Mouse (Mus musculus): Measurements from ENCODE around the gene Dgcr8. TPM values are rescaled to one million over a fixed set of nuclear protein-coding genes. Genes with fewer than 3 reads are reported as not detected.

Dgcr8 gene
- polyA plus RNA-seq, 1 experiment from 2014 or later = 36.3 TPM

DNA sequence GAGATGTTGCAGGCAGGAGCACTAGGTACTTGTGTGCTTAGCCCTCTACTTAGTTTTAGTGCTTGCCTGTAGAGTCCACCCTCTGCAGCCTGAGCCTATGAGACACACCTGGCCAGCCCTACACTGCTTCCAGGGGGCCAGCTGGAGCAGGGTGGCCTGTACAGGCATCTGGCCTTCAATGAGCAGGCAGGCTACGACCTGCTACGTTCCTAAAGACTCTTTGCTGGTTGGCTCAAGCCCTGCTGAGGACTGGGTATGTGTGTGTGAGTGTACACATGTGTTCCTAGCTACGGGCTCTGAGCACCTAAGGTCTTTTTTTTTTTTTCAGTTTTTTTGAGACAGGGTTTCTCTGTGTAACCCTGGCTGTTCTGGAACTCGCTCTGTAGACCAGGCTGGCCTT lies 57.6 kb downstream of the Dgcr8 start:
- Histone ChIP-seq H3K4me1 (replicated peaks; ENCODE audit: control insufficient read depth, insufficient read depth, low read length) (peaks cover 4% of the 10 kb centered on the region), H3K36me3 (ENCODE audit: control insufficient read depth, insufficient read depth, low read length) (0 out of 2 replicates have a peak, but pooled peaks cover 4% of the 10 kb centered on the region), H3K27ac (ENCODE audit: low read depth, low read length) (no peak overlapping the region), H3K4me2 (replicated peaks; ENCODE audit: low read depth, low read length) (no peak overlapping the region), H3K27me3 (ENCODE audit: control insufficient read depth, insufficient read depth, low read length) (no peaks in the 10 kb centered on the region), H3K9me3 (ENCODE audit: control insufficient read depth, low read length) (no peaks in the 10 kb centered on the region), H3K4me3 (ENCODE audit: low read depth, low read length) (no peak overlapping the region), H3K9ac (ENCODE audit: low read depth, low read length) (no peak overlapping the region)
- WGBS = 94% methylated on average over 4 of the region's 4 CpGs
- DNase-seq (ENCODE audit: low spot score) (no peak), ATAC-seq (ENCODE audit: low FRiP score) (no peak)

- H3K9ac ChIP-seq (ENCODE audit: low read depth, low read length) = no peak overlapping the region
- WGBS = 89% methylated on average over 3 of the region's 3 CpGs
- ATAC-seq (ENCODE audit: low FRiP score) (no peak), DNase-seq (ENCODE audit: low spot score) (no peak)
- no peak overlapping the region for H3K27ac ChIP-seq (ENCODE audit: low read depth, low read length)
- H3K4me2 ChIP-seq (replicated peaks; ENCODE audit: low read depth, low read length) = no peak overlapping the region
- peaks cover 4% of the 10 kb centered on the region for H3K4me1 ChIP-seq (replicated peaks; ENCODE audit: control insufficient read depth, insufficient read depth, low read length)
- no peaks in the 10 kb centered on the region for H3K27me3 ChIP-seq (ENCODE audit: control insufficient read depth, insufficient read depth, low read length)
- 0 out of 2 replicates have a peak, but pooled peaks cover 5% of the 10 kb centered on the region for H3K36me3 ChIP-seq (ENCODE audit: control insufficient read depth, insufficient read depth, low read length)
- H3K4me3 ChIP-seq (ENCODE audit: low read depth, low read length) = no peak overlapping the region
- H3K9me3 ChIP-seq (ENCODE audit: control insufficient read depth, low read length) = no peaks in the 10 kb centered on the region
Observed at GRCm38 (mm10) chr16:18231047-18231446, 58.0 kb downstream of the Dgcr8 start.

- no peak overlapping the region for H3K4me2 ChIP-seq (replicated peaks; ENCODE audit: low read depth, low read length)
- no peak overlapping the region for H3K9ac ChIP-seq (ENCODE audit: low read depth, low read length)
- ATAC-seq (ENCODE audit: low FRiP score) (no peak), DNase-seq (ENCODE audit: low spot score) (no peak)
- no peaks in the 10 kb centered on the region for H3K27me3 ChIP-seq (ENCODE audit: control insufficient read depth, insufficient read depth, low read length)
- H3K9me3 ChIP-seq (ENCODE audit: control insufficient read depth, low read length) = no peaks in the 10 kb centered on the region
- H3K27ac ChIP-seq (ENCODE audit: low read depth, low read length) = no peak overlapping the region
- 94% methylated on average over 6 of the region's 6 CpGs for WGBS
- H3K4me3 ChIP-seq (ENCODE audit: low read depth, low read length) = no peak overlapping the region
- peaks cover 4% of the 10 kb centered on the region; the same call in 1 of the 2 replicates for H3K4me1 ChIP-seq (replicated peaks; ENCODE audit: control insufficient read depth, insufficient read depth, low read length)
- 0 out of 2 replicates have a peak, but pooled peaks cover 8% of the 10 kb centered on the region for H3K36me3 ChIP-seq (ENCODE audit: control insufficient read depth, insufficient read depth, low read length)
Observed at GRCm38 (mm10) chr16:18230617-18231016, 58.4 kb downstream of the Dgcr8 start.

DNA sequence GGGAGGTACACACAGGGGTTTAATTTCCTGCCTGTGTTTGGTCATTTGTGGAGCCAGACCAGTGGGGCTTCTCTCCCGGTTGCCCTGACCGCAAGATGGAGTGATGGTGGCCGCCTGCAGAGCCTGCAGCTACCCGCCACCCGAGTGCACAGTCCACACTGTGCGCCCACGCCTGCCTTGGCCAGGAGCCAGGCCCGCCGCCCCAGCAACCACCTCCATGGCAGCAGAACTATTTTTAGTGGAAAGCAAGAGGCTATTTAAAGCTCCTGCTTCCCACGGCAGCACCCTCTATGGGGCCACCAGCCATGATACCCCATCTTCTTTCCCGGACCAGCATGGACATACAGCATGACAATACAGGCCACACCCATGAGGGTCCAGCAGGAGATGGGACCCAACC lies 59.4 kb downstream of the Dgcr8 start:
- Histone ChIP-seq H3K4me1 (replicated peaks; ENCODE audit: control insufficient read depth, insufficient read depth, low read length) (peaks cover 4% of the 10 kb centered on the region; the same call in 1 of the 2 replicates), H3K27ac (ENCODE audit: low read depth, low read length) (no peak overlapping the region), H3K36me3 (ENCODE audit: control insufficient read depth, insufficient read depth, low read length) (0 out of 2 replicates have a peak, but pooled peaks cover 9% of the 10 kb centered on the region), H3K9me3 (ENCODE audit: control insufficient read depth, low read length) (no peaks in the 10 kb centered on the region), H3K4me3 (ENCODE audit: low read depth, low read length) (no peak overlapping the region), H3K27me3 (ENCODE audit: control insufficient read depth, insufficient read depth, low read length) (no peaks in the 10 kb centered on the region), H3K4me2 (replicated peaks; ENCODE audit: low read depth, low read length) (no peak overlapping the region), H3K9ac (ENCODE audit: low read depth, low read length) (no peak overlapping the region)
- 84% methylated on average over 11 of the region's 11 CpGs for WGBS
- ATAC-seq (ENCODE audit: low FRiP score) (no peak), DNase-seq (ENCODE audit: low spot score) (no peak)

GRCm38 (mm10) chr16:18228856-18229255 lies 60.2 kb downstream of the Dgcr8 start:
- Histone ChIP-seq H3K4me3 (ENCODE audit: low read depth, low read length) (no peak overlapping the region), H3K9me3 (ENCODE audit: control insufficient read depth, low read length) (no peaks in the 10 kb centered on the region), H3K9ac (ENCODE audit: low read depth, low read length) (no peak overlapping the region), H3K36me3 (ENCODE audit: control insufficient read depth, insufficient read depth, low read length) (0 out of 2 replicates have a peak, but pooled peaks cover 13% of the 10 kb centered on the region), H3K27me3 (ENCODE audit: control insufficient read depth, insufficient read depth, low read length) (no peaks in the 10 kb centered on the region), H3K27ac (ENCODE audit: low read depth, low read length) (no peak overlapping the region), H3K4me2 (replicated peaks; ENCODE audit: low read depth, low read length) (no peak overlapping the region), H3K4me1 (replicated peaks; ENCODE audit: control insufficient read depth, insufficient read depth, low read length) (peaks cover under 1% of the 10 kb centered on the region; the same call in 1 of the 2 replicates)
- DNase-seq (ENCODE audit: low spot score) = no peak
- WGBS = 89% methylated on average over 4 of the region's 4 CpGs
- no peak for ATAC-seq (ENCODE audit: low FRiP score)

DNA sequence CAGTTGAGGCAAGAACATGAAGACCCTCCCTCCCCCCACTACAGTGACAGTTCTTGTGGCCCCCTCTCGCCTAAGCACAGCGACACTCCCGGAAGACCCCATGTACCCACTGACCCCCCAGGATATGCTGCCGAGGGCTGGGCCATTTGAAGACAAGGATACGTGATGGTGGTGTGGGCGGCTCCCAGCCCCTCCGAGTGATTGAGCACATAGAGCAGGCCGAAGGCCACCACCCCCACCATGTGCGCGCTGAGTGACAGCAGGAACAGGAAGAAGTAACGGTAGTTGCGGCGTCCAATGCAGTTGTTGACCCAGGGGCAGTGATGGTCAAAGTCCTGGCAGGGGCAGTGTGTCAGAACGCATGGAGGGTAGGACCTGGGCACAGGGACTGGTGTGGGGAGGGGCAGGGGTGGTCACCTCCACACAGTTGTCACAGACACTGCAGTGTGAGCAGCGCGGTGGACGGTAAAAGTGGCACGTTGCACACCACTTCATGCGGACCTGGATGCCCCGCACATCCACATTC lies 61.1 kb downstream of the Dgcr8 start:
- Histone ChIP-seq H3K9me3 (ENCODE audit: control insufficient read depth, low read length) (no peaks in the 10 kb centered on the region), H3K4me2 (replicated peaks; ENCODE audit: low read depth, low read length) (no peak overlapping the region), H3K27ac (ENCODE audit: low read depth, low read length) (no peak overlapping the region), H3K4me1 (replicated peaks; ENCODE audit: control insufficient read depth, insufficient read depth, low read length) (no peaks in the 10 kb centered on the region), H3K9ac (ENCODE audit: low read depth, low read length) (no peak overlapping the region), H3K27me3 (ENCODE audit: control insufficient read depth, insufficient read depth, low read length) (no peaks in the 10 kb centered on the region), H3K4me3 (ENCODE audit: low read depth, low read length) (no peak overlapping the region), H3K36me3 (ENCODE audit: control insufficient read depth, insufficient read depth, low read length) (0 out of 2 replicates have a peak, but pooled peaks cover 13% of the 10 kb centered on the region)
- ATAC-seq (ENCODE audit: low FRiP score) (no peak), DNase-seq (ENCODE audit: low spot score) (no peak)
- WGBS = 94% methylated on average over 20 of the region's 20 CpGs

GRCm38 (mm10) chr16:18227187-18227586 lies 61.9 kb downstream of the Dgcr8 start:
- Histone ChIP-seq H3K27me3 (ENCODE audit: control insufficient read depth, insufficient read depth, low read length) (no peaks in the 10 kb centered on the region), H3K9ac (ENCODE audit: low read depth, low read length) (no peak overlapping the region), H3K27ac (ENCODE audit: low read depth, low read length) (no peak overlapping the region), H3K36me3 (ENCODE audit: control insufficient read depth, insufficient read depth, low read length) (0 out of 2 replicates have a peak, but pooled peaks cover 15% of the 10 kb centered on the region), H3K4me3 (ENCODE audit: low read depth, low read length) (no peak overlapping the region), H3K4me1 (replicated peaks; ENCODE audit: control insufficient read depth, insufficient read depth, low read length) (no peaks in the 10 kb centered on the region), H3K9me3 (ENCODE audit: control insufficient read depth, low read length) (no peaks in the 10 kb centered on the region), H3K4me2 (replicated peaks; ENCODE audit: low read depth, low read length) (no peak overlapping the region)
- ATAC-seq (ENCODE audit: low FRiP score) (no peak), DNase-seq (ENCODE audit: low spot score) (no peak)
- 90% methylated on average over 13 of the region's 13 CpGs for WGBS

DNA sequence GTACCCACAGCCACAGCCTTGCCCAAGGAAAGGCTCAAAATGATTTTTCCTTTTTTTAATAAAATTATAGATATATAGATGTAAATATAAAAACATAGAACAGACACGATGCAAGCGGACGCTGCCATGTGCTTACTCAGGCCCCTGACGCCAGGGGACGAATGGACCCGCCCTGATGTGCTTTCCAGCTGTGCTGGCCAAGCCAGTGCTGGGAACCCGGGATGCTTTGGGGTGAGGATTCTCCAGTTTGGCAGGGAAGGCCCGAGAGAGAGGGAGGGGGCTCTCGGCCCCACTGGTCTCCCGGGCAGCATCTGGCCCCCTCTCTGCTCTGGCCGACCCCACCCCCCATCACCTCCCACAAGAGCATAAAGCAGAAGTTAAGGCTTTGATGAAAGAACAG lies 66.9 kb downstream of the Dgcr8 start:
- no peaks in the 10 kb centered on the region for H3K27me3 ChIP-seq (ENCODE audit: control insufficient read depth, insufficient read depth, low read length)
- no peak overlapping the region for H3K4me2 ChIP-seq (replicated peaks; ENCODE audit: low read depth, low read length)
- no peaks in the 10 kb centered on the region for H3K9me3 ChIP-seq (ENCODE audit: control insufficient read depth, low read length)
- DNase-seq (ENCODE audit: low spot score) (no peak), ATAC-seq (ENCODE audit: low FRiP score) (no peak)
- H3K4me3 ChIP-seq (ENCODE audit: low read depth, low read length) = no peak overlapping the region
- peaks cover 7% of the 10 kb centered on the region; the same call in 1 of the 2 replicates for H3K4me1 ChIP-seq (replicated peaks; ENCODE audit: control insufficient read depth, insufficient read depth, low read length)
- H3K27ac ChIP-seq (ENCODE audit: low read depth, low read length) = no peak overlapping the region
- WGBS = 84% methylated on average over 11 of the region's 11 CpGs
- 0 out of 2 replicates have a peak, but pooled peaks cover 12% of the 10 kb centered on the region for H3K36me3 ChIP-seq (ENCODE audit: control insufficient read depth, insufficient read depth, low read length)
- no peak overlapping the region for H3K9ac ChIP-seq (ENCODE audit: low read depth, low read length)

GRCm38 (mm10) chr16:18221543-18221898 lies 67.5 kb downstream of the Dgcr8 start:
- WGBS = 69% methylated on average over 11 of the region's 11 CpGs
- H3K4me3 ChIP-seq (ENCODE audit: low read depth, low read length) = no peak overlapping the region
- H3K27ac ChIP-seq (ENCODE audit: low read depth, low read length) = no peak overlapping the region
- no peak for ATAC-seq (ENCODE audit: low FRiP score)
- H3K36me3 ChIP-seq (ENCODE audit: control insufficient read depth, insufficient read depth, low read length) = 0 out of 2 replicates have a peak, but pooled peaks cover 12% of the 10 kb centered on the region
- H3K4me1 ChIP-seq (replicated peaks; ENCODE audit: control insufficient read depth, insufficient read depth, low read length) = peaks cover 7% of the 10 kb centered on the region; the same call in 1 of the 2 replicates
- no peaks in the 10 kb centered on the region for H3K9me3 ChIP-seq (ENCODE audit: control insufficient read depth, low read length)
- H3K9ac ChIP-seq (ENCODE audit: low read depth, low read length) = no peak overlapping the region
- H3K4me2 ChIP-seq (replicated peaks; ENCODE audit: low read depth, low read length) = no peak overlapping the region
- DNase-seq (ENCODE audit: low spot score) = no peak
- H3K27me3 ChIP-seq (ENCODE audit: control insufficient read depth, insufficient read depth, low read length) = no peaks in the 10 kb centered on the region
